In genomic region chr2:27762509-27762908, GRCm38 (mm10) we compare ENCODE assay signal across 15 mouse cellular contexts.
A peak's percentile ranks its signal among the peaks of the same experiment; 100 is the strongest.
DNase-seq lines count a peak whose midpoint lies in the region; ATAC-seq and TF ChIP-seq lines count a peak whose summit lies in the region.
"Had no signal": no experiment of that assay in that cellular context is flagged by ENCODE, and none has a peak within 500 bp of the region (broad histone marks: within the 10 kb centered on the region; RNA-seq: fewer than 3 reads in every experiment).

No protein-coding gene starts in this region.

- H3K27ac ChIP-seq in hindbrain, embryonic 13.5 days: 0 out of 2 replicates have a peak overlapping the region, but pooled peaks have one; percentile 12
- H3K27ac ChIP-seq in hindbrain, postnatal 0 days: no peak overlapping the region
- H3K27ac ChIP-seq in liver, postnatal 0 days (ENCODE audit: low read depth): peak overlapping the region; percentile 8; the same call in 1 of the 2 replicates
- H3K27ac ChIP-seq: heart, embryonic 13.5 days; neural tube, embryonic 15.5 days; stomach, embryonic 15.5 days had no signal

- peaks cover 5% of the 10 kb centered on the region; the same call in 1 of the 2 replicates for H3K27me3 ChIP-seq in hindbrain, embryonic 13.5 days
- no peaks in the 10 kb centered on the region for H3K27me3 ChIP-seq in hindbrain, postnatal 0 days (ENCODE audit: insufficient read depth, low read length)
- H3K27me3 ChIP-seq in liver, postnatal 0 days (ENCODE audit: insufficient read depth, low read length): no peaks in the 10 kb centered on the region
- H3K27me3 ChIP-seq: stomach, embryonic 15.5 days had no signal

- H3K9ac ChIP-seq in hindbrain, embryonic 13.5 days: no peak overlapping the region
- no peak overlapping the region for H3K9ac ChIP-seq in hindbrain, postnatal 0 days (replicated peaks; ENCODE audit: low read length)
- H3K9ac ChIP-seq in liver, postnatal 0 days (replicated peaks): no peak overlapping the region
- H3K9ac ChIP-seq: heart, embryonic 13.5 days; neural tube, embryonic 15.5 days; stomach, embryonic 15.5 days had no signal

- no peak for DNase-seq in hindbrain, postnatal 0 days (ENCODE audit: low spot score)
- peak; percentile 39 to 40 for DNase-seq in spleen, postnatal 36 days (ENCODE audit: low spot score in 2 of 2)
- no peak for DNase-seq in spleen, adult 12 weeks (ENCODE audit: low spot score)
- DNase-seq in kidney, postnatal 10 days: peak; percentile 71
- DNase-seq in liver, postnatal 0 days: peak; percentile 52
- no peak for DNase-seq in left cerebral cortex, postnatal 4 days
- DNase-seq: adrenal gland, adult 8-10 months; layer of hippocampus, postnatal 36 days had no signal

- 43% methylated on average over 12 of the region's 12 CpGs for WGBS in hindbrain, embryonic 13.5 days
- 47% methylated on average over 12 of the region's 12 CpGs for WGBS in hindbrain, postnatal 0 days
- WGBS in liver, postnatal 0 days (ENCODE audit: insufficient replicate concordance): 40% methylated on average over 12 of the region's 12 CpGs

- no peak for TF ChIP-seq EP300 in liver, postnatal 0 days (IDR thresholded peaks at IDR 0.05; ENCODE audit: low read depth)

- peaks cover 62% of the 10 kb centered on the region for H3K4me1 ChIP-seq in hindbrain, embryonic 13.5 days (replicated peaks)
- H3K4me1 ChIP-seq in hindbrain, postnatal 0 days (ENCODE audit: insufficient read depth, low read length): peaks cover 18% of the 10 kb centered on the region
- peaks cover 24% of the 10 kb centered on the region for H3K4me1 ChIP-seq in liver, postnatal 0 days (ENCODE audit: insufficient read depth)

- no peaks in the 10 kb centered on the region for H3K9me3 ChIP-seq in hindbrain, embryonic 13.5 days
- no peaks in the 10 kb centered on the region for H3K9me3 ChIP-seq in hindbrain, postnatal 0 days (ENCODE audit: low read length)
- no peaks in the 10 kb centered on the region for H3K9me3 ChIP-seq in liver, postnatal 0 days (ENCODE audit: low read length)
- H3K9me3 ChIP-seq: heart, embryonic 13.5 days; neural tube, embryonic 15.5 days; stomach, embryonic 15.5 days had no signal

- H3K4me2 ChIP-seq in hindbrain, embryonic 13.5 days: no peak overlapping the region
- no peak overlapping the region for H3K4me2 ChIP-seq in hindbrain, postnatal 0 days (ENCODE audit: low read depth, low read length)
- H3K4me2 ChIP-seq in liver, postnatal 0 days (ENCODE audit: low read depth, low read length): no peak overlapping the region
- H3K4me2 ChIP-seq: heart, embryonic 13.5 days; neural tube, embryonic 15.5 days; stomach, embryonic 15.5 days had no signal

- intact Hi-C loops in left cerebral cortex, postnatal 4 days (cut with DNase I): no loop called here

- no peak for TF ChIP-seq CTCF in hindbrain, postnatal 0 days (IDR thresholded peaks at IDR 0.05; ENCODE audit: low read depth)
- TF ChIP-seq CTCF in liver, postnatal 0 days (IDR thresholded peaks at IDR 0.05; ENCODE audit: low read depth): no peak

- no peak overlapping the region for H3K4me3 ChIP-seq in hindbrain, embryonic 13.5 days
- no peak overlapping the region for H3K4me3 ChIP-seq in hindbrain, postnatal 0 days (ENCODE audit: low read length)
- H3K4me3 ChIP-seq in liver, postnatal 0 days (ENCODE audit: low read depth, low read length): no peak overlapping the region
- H3K4me3 ChIP-seq: heart, embryonic 13.5 days; neural tube, embryonic 15.5 days; stomach, embryonic 15.5 days had no signal

- H3K36me3 ChIP-seq in hindbrain, embryonic 13.5 days: peaks cover 19% of the 10 kb centered on the region
- no peaks in the 10 kb centered on the region for H3K36me3 ChIP-seq in hindbrain, postnatal 0 days (ENCODE audit: insufficient read depth, low read length)
- H3K36me3 ChIP-seq in liver, postnatal 0 days (replicated peaks; ENCODE audit: insufficient read depth, low read length): peaks cover 17% of the 10 kb centered on the region

- ATAC-seq in hindbrain, embryonic 13.5 days (ENCODE audit: low FRiP score): no peak
- no peak for ATAC-seq in hindbrain, postnatal 0 days
- ATAC-seq in liver, postnatal 0 days: no peak
- no peak for ATAC-seq in activated CD4-positive, CD25-positive, alpha-beta regulatory T cell, adult 4 months
- ATAC-seq: inflammation-experienced regulatory T-cells, adult 6 months; midbrain, embryonic 16.5 days had no signal

Comparison
In these comparisons a context has a peak if more than half of its experiments do, and no peak if none do; other contexts are left out.
1. DNase-seq: peak in spleen, postnatal 36 days (2 of 2), kidney, postnatal 10 days (single experiment) and liver, postnatal 0 days (single experiment); none in hindbrain, postnatal 0 days (single experiment), spleen, adult 12 weeks (single experiment) and left cerebral cortex, postnatal 4 days (single experiment).